Mouse (Mus musculus): ENCODE results near the gene Apom.
"Not testable (repeated sequence)": the region's sequence is repeated elsewhere in the genome, so short reads cannot be mapped to it uniquely, and the experiment has no call there.

Apom gene

DNA sequence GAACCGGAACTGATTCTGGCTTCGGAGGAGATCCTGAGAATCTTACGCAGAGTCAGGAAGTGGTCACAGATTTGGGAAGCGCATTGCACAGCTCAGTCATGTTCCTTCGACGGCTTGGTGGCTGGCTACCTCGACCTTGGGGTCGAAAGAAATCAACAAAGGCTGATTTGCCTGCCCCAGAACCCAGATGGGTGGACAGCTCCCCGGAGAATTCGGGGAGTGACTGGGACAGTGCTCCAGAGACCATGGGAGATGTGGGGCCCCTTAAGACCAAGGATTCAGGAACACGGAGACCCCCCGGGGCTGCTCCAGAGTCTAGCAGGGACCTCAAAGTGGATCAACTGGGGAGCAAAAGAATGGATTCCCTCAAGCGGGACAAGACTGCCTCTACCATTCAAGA, 4.8 kb downstream of the Apom start:
- no peak for DNase-seq (ENCODE audit: low read depth)

DNA sequence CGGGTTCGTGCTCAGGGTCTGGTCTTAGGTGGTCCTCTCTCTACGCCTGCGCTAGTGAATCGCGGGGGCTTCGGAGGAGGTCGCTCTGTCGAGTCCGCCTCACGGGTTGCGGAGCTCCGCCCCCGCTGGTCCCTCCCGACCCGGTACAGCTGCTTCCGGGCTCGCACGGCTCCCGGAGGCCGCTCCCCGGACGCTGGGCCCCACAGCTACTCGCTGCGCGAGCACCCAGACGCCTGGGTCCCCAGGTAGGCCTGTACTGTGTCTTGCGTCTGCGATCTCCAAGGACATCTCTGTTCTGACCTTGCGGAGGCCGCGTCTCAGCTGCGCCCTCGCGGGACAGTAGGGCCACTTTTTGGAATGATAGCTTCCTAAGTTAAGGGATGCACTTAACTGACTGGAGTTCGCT, 5.6 kb downstream of the Apom start, which contains the start of gene D17H6S53E:
Gene D17H6S53E, plus strand, starts transcription at position 168 of the 406 bp plus-strand sequence.
- peak; percentile 82 for DNase-seq (ENCODE audit: low read depth)

DNA sequence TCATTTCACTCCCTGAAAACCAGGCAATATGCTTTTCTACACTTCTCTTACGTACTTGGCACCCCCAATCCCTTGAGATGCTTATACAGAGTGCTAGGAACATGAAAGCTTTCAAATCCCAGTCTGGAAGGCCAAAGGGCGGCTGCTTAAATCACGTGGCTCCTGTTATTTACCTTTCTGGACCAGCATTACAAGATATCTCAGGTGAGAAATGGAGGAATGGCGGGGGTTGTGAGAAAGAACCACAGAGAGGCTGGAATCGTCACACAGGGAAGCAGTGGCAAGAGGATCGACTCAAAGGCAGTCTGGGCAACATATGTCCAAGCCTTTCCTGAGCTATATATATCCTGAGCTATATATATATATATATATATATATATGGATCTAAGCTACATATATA, 6.3 kb downstream of the Apom start:
- DNase-seq (ENCODE audit: low read depth), result no peak

DNA sequence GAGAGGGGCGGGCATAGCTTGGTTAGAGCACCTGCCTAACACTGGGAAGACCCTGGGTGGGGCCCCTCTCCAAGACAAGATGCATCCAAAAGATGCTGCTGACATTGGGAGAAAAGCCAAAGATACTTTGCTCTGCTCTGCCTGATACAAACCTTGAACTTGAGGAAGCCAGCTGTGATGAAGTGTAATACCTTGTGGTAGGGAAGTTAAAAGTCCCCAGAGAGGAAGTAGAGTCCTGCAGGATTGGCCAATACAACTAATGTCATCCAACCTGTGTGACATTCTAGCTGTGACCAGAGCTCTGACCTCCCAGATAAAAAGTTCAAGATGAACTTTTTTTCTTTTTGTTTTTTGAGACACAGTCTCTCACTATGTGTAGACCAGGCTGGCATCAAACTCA, 6.8 kb downstream of the Apom start:
- no peak for DNase-seq (ENCODE audit: low read depth)

DNA sequence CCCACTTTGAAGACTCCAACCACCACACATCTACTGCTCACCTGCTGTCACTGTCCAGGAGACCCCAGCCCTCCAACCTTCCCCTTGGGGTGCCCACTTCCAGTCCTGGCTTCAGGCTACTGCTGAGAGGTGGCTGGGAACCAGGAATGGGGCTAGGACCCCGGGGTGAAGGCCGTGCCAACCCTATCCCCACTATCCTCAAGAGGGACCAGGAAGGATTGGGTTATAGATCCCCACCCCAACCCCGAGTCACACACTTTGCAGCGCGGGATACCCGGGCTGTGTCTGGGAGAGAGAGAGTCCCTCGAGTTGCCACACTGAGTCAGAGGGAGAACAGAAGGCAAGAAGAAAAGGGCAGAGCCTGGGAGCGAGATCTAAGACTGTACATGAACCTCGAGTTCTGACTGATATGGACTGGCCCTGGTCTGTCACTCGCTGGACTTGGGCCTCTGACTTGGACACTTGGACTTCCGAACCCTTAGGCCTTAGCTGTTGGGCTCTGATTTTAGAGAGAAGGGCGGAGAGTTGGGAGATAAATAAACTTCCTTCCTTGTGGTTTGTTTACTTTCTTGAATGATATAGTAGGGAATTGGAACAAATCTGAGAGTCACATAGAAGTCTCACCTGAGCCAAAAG, 7.5 kb downstream of the Apom start:
- not testable (repeated sequence) for DNase-seq (ENCODE audit: low read depth)

DNA sequence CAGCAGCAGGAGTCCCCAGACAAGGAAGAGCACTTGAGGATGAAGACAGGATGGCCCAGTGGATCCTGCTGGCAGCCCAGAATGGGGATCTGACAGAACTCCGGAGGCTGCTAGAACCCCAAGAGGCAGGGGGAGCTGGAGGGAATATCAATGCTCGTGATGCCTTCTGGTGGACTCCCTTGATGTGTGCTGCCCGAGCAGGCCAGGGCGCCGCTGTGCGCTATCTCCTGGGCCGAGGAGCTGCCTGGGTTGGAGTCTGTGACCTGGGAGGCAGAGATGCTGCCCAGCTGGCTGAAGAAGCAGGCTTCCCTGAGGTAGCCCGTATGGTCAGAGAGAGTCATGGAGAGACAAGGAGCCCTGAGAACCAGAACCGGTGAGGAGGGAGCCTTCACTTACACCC, 8.6 kb downstream of the Apom start:
- not testable (repeated sequence) for DNase-seq (ENCODE audit: low read depth)

DNA sequence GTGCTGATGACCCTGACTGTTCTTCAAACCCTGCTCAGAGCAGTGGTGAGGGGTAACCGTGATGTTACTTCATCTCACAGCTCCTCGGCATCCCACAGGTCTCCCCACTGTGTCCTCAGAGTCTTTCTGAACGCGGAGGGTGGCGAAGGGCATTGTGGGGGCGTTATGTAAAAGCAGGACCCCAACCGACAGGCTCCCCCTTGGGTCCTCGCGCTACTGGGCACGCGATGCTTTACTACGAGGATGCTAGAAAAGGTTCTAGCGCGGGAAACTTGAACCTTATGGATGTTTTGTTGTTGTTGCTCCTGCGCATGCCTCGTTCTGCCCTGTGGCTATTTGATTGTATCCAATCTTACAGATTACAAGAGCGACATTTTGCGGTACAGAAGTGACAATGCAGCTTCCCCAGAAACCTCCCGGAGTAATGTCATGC, 10.0 kb downstream of the Apom start, which contains the start of gene Csnk2b:
Gene Csnk2b, minus strand, starts transcription at position 183 of the 433 bp plus-strand sequence.
- peak; percentile 71 for DNase-seq (ENCODE audit: low read depth)

DNA sequence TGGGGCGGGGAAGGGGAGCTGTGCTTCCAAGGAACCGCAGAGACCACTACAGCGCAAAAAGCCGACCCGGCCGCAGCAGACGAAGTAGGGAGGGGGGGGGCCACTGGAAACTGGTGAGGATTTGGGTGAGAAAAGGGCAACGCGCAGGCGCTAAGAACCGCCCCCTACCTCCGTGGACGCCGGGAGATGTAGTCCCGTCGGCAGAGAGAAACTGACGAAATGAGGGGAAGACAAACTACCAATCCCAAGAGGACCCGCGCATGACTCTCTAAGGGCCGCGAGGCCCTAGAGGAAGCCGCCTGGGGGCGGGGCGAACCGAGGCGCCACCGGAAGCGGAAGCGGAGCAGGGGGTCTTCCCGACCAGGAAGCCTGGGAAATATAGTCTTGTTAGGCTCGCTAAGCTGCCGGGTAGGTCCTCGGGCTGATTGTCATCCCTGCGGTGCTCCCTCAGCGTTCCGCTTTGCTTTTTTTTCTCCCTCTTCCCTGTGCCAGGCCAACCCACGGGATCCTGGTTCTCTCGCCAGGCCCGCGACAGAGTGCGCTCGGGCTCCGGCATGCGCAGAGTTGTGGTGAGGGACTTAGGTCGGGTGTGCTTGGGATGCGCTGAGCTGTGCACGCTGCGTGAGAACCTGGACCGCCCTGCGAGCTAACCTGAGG, 10.6 kb downstream of the Apom start, which contains the start of gene Gpank1:
Gene Gpank1, plus strand, starts transcription at position 313 of the 657 bp plus-strand sequence.
- peak; percentile 97 for DNase-seq (ENCODE audit: low read depth)

DNA sequence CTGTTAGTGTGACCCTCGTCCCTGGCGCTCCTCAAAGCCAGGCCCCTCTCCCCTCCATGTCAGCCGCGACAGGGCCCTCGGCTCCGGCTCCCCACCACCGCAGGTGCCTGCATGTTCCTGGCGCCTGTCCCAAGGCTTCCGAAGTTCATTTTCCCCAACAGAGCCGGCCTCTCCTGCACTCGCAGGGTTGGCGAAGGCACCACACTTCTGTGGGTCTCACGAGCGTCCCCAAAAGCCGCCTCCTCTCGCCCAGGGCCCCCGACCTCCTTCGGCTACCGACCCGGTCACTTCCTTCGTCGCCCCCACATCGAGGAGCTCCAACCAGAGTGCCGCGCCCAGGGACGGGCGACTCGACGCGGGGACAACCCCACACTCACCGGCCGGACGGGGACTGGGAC, 11.1 kb downstream of the Apom start:
- no peak for DNase-seq (ENCODE audit: low read depth)

DNA sequence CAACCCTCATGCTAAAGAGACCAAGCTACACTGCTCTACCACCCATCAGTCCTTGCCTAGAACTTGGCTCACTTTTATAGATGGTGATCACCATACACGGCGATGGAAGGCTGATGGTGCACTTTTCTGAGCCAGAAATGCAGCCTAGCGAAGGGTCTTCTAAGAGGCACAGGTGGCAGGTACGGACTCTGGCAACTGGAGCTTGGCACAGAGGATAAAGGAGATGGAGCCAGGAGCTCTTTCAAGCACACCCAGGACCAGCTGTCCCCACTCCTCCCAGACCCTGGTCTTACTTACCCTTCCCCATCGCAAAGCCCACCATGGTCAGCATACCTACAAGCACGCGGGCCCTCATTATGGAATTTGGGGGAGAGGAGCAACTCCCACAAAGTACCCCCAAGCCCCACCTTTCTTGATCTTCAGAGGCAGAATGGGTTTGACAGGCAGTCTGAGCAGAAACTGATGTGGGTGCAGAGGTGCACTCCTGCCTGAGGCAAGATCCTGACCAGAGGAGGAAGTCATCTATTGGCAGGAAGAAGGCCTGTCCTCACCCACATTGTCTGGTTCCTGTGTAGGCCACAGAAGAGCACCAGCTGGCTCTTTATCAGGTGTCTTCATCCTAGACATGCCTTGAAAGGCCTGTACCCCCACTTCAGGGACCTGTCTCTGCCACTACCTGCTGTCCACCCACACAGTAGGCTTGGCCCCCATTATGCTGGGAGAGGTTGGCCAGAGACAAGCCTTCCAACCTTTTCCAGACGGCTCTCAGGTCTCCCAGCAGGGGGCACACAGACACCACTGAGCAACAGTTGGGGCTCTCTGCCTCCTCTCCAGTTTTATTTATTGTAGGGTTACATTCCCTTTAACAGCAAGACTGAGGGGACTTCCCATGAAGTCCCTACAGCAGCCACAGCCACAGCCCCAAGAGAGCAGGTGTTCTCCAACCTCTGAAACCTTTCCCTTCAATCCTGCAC, 16.5 kb downstream of the Apom start, which contains the start of gene Ly6g5b:
Gene Ly6g5b, minus strand, starts transcription at position 383 of the 974 bp plus-strand sequence.
- peak; percentile 73 for DNase-seq (ENCODE audit: low read depth)

DNA sequence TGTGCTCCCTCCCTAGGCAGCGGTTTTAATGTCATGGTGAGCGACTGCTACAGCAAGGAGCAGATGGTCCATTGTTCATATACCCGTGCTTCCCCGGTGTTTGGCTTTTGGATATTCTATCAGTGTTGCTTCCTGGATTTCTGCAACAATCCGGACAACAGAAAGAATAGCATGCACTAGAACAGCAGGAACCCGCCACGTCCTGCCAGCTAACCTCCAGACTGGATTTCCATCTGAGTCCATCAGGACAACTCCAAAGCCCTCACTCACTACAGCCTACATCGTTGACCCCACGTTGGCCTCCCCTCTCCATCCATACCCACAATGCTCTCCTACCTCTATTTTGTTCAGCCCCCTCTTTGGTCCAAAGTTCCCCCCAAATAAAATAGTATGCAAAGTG, 20.1 kb downstream of the Apom start:
- DNase-seq (ENCODE audit: low read depth), result no peak

DNA sequence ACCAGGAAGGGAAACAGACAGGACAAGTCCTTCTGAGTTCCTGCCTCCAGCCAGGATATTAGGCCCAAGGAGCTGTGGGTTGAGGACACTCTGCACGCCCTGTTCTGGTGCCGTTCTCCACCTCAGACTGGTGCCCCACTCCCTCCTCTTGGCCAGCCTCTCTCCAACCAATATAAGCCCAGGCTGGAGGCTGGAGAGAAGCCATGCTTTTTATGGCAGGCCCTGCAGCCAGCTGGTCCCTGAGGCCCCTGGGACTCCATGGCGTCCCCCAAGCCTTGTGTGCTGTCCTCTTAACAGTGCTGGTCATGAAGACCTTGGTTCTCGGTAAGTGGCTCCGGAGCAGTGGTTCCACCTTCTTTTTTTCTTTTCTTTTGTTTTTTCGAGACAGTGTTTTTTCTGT, 23.8 kb downstream of the Apom start, which contains the start of gene Ly6g5c:
Gene Ly6g5c, plus strand, starts transcription at position 183 of the 400 bp plus-strand sequence.
- DNase-seq (ENCODE audit: low read depth), result no peak

DNA sequence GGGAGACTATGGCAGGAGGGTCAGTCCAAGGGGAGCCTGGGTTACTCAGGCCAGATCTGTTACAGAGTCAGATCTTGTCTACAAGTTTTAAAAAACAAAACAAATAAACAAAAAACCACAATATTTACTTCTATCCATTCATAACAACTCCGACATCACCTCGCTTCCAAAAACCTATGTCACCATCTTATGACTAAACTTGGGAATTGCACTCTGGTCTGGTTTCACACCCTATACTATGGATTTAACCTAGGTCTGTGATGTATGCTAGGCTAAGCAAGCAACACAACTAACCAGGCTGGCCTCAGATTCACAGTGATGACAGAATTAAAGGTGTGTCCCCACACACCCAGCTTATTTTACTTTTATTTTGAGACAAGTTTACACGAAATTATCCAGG, 25.3 kb downstream of the Apom start:
- no peak for DNase-seq (ENCODE audit: low read depth)

DNA sequence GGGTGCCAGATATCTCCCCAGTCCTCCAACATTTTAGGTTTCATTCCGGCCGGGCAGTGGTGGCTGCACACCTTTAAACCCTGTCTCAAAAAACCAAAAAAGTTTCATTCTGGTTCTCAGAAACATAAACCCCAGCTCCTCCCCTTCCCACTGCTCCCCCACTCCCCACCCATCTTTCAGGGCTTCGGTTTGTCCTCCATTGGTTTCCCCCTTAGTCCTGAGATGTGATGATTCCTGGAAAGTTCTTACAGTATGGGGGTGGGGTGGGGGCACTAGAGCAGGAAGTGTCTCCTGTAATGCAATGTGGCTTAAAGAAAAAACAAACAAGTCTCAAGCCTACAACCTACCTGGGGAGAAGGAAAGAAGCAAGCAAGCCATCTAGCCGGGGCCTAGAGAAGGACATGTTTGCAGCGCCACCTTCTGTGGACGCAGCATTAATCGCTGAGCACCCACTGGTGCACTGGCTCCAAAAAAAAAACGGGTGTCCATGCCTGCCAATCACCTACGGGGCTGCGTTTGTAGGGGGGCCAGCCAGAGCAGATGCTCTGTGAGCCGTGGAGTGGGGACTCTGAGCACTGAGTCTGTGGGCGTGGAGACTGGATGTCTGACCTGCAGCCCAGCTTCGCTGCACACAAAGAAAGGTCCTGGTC, 26.0 kb downstream of the Apom start:
- peak; percentile 50 for DNase-seq (ENCODE audit: low read depth)

DNA sequence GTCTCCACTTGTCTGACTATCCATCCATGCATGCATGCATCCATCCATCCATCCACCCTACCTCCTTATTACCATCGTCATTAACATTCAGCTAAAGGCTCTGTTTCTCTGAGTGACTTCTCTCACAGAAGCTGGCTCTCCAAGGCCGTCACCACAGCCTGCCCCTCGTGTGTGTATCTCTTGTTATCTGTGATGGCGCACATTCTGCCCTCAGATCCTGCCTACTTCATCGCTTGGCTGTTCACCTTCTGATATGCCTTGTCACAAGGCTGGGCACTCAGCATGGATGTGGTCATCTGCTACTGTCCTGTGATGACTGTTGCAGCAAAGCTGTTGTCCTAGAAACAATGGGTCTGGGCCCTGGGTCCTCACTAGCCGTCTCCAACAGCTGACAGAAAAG, 27.1 kb downstream of the Apom start:
- no peak for DNase-seq (ENCODE audit: low read depth)

DNA sequence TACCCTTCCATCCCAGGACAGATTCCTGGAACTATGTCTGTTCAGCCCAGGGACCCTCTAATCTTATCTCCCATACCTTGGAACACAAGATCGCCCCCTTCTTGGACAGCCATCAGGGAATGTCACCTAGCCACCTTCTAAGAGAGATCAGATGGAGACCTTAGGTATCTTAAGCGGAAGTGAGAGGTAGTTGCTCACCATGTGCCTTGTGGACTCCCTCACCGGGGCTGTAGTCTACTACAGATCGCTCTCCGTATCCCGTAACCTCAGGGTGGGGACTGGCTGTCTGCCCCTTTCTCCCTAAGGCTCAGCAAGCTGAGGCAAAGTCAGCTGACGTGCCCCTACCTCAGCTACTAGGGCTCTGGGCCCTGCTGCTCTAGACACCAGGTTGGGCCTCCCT, 27.8 kb downstream of the Apom start:
- no peak for DNase-seq (ENCODE audit: low read depth)

DNA sequence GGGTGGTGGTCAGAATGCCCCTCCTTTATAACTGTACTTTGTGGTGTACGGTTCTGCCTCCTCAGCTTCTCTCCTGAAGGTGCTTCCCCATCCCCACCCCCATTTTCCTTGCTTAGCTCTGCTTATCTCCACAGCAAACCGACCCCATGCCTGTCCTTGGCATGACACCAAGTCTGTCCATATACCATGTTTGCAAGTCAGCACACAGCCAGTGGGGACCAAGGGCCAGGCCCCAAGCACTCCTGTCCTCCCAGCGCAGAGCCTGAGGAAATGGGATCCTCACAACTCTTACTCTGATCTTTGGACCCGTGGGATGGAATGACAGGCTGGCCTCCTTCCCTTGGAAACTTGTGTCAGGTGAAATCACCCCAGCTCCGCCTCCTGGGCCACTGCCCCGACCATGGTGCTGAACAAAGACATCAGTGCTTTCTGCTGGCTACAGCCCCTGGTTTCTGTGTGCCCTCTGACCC, 28.6 kb downstream of the Apom start:
- no peak for DNase-seq (ENCODE audit: low read depth)

DNA sequence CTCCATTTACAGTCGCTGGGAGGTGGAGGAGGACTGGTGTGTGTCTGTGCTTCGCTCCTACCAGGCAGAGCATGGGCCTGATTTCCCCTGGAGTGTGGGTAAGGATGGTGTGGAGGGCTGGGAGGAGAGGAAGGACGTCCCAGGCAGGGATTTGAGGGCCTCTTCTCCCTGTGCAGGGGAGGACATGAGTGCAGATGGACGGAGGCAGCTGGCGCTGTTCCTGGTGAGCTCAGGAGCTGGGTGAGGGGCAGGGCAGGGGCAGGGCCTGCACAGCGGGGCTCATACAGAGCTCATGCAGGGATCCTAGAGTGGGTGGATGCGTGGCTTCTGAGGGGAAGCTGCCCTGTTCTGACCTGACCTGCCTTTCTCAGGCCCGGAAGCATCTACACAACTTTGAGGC, 29.6 kb downstream of the Apom start:
- DNase-seq (ENCODE audit: low read depth), result no peak

DNA sequence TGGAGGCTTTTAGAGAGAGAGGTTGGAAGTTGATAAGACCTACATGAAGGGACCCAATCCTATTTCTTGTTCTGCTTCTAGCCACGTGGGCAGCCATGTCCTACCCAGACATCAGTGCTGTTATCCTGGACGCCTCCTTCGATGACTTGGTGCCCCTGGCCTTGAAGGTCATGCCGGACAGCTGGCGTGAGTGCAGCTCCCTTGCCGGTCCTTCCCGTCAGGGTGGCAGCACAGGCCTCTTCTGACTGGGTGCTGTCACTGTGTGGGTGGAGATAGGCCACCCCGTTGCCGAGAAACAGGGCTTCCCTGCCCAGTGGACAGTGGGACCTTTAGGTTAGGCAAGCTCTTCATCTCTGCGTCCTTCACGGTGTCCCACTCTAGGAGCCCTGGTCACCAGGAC, 30.7 kb downstream of the Apom start:
- DNase-seq (ENCODE audit: low read depth), result no peak

DNA sequence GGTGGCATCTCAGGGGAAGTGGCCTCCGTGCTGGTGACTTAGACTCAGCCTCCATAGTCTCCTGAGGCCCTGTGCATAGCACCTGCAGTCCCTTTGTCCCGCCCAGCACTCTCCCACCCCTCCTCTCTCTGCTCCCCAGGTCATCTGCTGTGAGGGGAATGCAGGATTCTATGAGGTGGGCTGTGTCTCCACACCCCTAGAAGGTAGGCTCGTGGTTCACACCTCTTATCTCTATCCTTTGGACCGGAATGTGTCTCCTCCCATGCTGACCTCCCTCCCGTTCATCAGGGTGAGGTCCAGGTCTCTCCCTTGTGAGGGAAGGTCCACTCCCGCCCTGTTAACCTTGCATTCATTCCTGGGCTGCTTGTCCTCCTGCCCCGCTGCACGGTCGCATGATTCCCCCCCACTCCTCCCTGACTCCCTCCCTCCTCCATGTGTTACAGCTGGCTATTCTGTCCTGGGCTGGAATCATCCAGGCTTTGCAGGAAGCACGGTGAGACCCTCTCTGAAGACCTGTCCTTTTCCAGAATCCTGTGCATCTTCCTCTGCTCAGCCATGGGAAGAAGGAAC, 31.6 kb downstream of the Apom start:
- no peak for DNase-seq (ENCODE audit: low read depth)

DNA sequence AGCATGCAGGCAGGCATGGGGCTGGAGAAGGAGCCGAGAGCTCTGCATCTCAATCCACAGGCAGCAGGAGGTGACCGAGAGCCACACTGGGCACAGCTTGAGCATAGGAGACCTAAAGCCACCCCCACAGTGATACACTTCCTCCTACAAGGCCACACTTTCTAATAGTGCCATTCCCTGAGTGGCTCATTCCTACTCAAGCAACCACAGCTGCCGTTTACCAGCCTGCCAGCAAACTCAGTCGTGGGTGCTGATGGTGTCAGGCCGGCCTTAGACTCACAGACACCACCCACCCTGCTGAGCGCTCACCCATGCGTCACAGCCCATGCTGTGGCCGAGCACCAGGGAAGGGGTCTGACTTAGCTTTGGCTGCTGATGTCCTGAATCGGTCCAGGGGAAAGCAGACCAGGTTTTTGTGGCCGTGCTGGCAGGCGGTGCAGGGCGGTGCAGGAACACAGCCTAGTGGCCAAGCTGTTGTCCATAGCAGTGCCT, 34.6 kb downstream of the Apom start:
- DNase-seq (ENCODE audit: low read depth), result no peak

Measured in naive thymus-derived CD4-positive, alpha-beta T cell, adult 2 months (primary cell).